Mouse (Mus musculus) hindbrain, embryonic 10.5 days (tissue): ENCODE results near the gene Foxp1. TPM values are rescaled to one million over a fixed set of nuclear protein-coding genes. Genes with fewer than 3 reads are reported as not detected.

ENCODE experiments used
- DNase-seq: peaks from one replicate; pipeline ENCODE4 v3.0.0-alpha.2; 2017; ENCODE audit warnings: low spot score
- H3K27ac ChIP-seq: fragments of 300-500 bp; sonication (generic); 2 replicates; pipeline ENCODE4 v1.5.1; 2016; ENCODE audit warnings: mild to moderate bottlenecking, moderate library complexity
- H3K27me3 ChIP-seq: fragments of 300-500 bp; sonication (generic); 2 replicates; pipeline ENCODE4 v1.6.1; 2016; ENCODE audit warnings: mild to moderate bottlenecking; ENCODE audit not compliant: poor library complexity, insufficient read depth, severe bottlenecking
- H3K36me3 ChIP-seq: fragments of 300-500 bp; sonication (generic); 2 replicates; pipeline ENCODE4 v1.6.1; 2016; ENCODE audit warnings: mild to moderate bottlenecking, moderate library complexity
- H3K4me1 ChIP-seq: fragments of 300-500 bp; sonication (generic); replicated peaks from 2 replicates; pipeline ENCODE4 v1.6.1; 2016; ENCODE audit warnings: mild to moderate bottlenecking
- H3K4me3 ChIP-seq: fragments of 300-500 bp; sonication (generic); 2 replicates; pipeline ENCODE4 v1.5.1; 2016; ENCODE audit warnings: mild to moderate bottlenecking, moderate library complexity
- H3K9me3 ChIP-seq: fragments of 300-500 bp; sonication (generic); 2 replicates; pipeline ENCODE4 v1.6.1; 2016; ENCODE audit warnings: mild to moderate bottlenecking, moderate library complexity
- WGBS: fragments of 180-500 bp; shearing (Covaris S2); methylation state at CpG from one replicate; pipeline ENCODE4 v1.1.7; 2016; 5-methylcytosine and 5-hydroxymethylcytosine counted together
- polyA plus RNA-seq: library from polyadenylated mRNA; unstranded; fragments of >200 nt; fragmentation: Nextera tagmentation; extraction: Ambion mirVana; gene quantifications from 2 replicates; pipeline ENCODE4 v1.2.1, GENCODE M21; 2016

Foxp1 gene
- polyA plus RNA-seq, 1 experiment from 2014 or later: 64.3 TPM

- Histone ChIP-seq H3K4me3 (no peak overlapping the region), H3K36me3 (peaks cover 9% of the 10 kb centered on the region; the same call in 1 of the 2 replicates)
- WGBS: 91% methylated on average over 8 of the region's 8 CpGs
Observed at GRCm38 (mm10) chr6:99420666-99421065, 101.9 kb downstream of the Foxp1 start.

DNA sequence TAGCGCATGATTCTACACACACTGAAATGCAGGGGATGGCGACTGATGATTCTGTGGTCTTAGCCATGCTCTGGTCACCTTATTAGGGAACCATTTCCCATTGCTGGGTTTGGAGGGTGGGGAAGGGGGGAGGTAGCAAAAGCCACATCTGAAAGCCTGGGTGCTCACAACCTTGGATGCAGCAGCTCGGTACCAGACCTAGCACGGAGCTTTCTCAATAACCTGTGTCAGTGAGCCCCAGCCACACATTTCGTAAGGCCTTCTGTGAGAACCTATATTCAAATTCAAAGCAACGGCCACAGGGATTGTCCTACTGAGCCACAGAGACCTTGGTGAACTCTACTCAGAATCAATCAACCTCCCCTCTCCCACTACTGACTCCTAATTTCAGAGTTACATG, 109.9 kb downstream of the Foxp1 start:
- WGBS: 87% methylated on average over 6 of the region's 6 CpGs
- Histone ChIP-seq H3K4me1 (peaks cover 8% of the 10 kb centered on the region; the same call in 1 of the 2 replicates), H3K27me3 (no peaks in the 10 kb centered on the region), H3K36me3 (no peaks in the 10 kb centered on the region), H3K4me3 (no peak overlapping the region), H3K9me3 (no peaks in the 10 kb centered on the region), H3K27ac (no peak overlapping the region)
- DNase-seq: no peak

More at GRCm38 (mm10) chr6:99420666-99421065, 101.9 kb downstream of the Foxp1 start:
- Histone ChIP-seq H3K27me3 (no peaks in the 10 kb centered on the region), H3K9me3 (no peaks in the 10 kb centered on the region), H3K27ac (no peak overlapping the region), H3K4me1 (0 out of 2 replicates have a peak, but pooled peaks cover 6% of the 10 kb centered on the region)
- no peak for DNase-seq

DNA sequence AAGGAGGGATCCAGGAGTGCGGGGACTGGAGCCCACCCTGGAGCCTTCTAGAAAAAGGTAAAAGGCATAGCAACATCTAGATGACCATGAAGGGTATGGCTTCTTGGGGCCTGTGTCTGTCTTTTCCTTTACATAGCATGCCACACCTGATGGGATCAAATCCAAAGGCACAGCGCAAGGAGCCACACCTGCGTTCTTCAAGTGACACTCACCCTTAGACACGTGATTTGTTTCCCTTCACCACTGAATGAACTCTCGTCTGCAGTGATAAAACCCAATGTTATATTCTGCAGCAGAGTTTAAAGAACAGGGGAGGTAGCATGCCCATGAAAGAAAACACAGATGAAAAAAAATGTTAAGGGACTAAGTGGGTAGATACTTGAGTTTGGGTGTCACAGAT, 112.9 kb downstream of the Foxp1 start:
- no peak overlapping the region for H3K27ac ChIP-seq
- H3K27me3 ChIP-seq: no peaks in the 10 kb centered on the region
- no peaks in the 10 kb centered on the region for H3K36me3 ChIP-seq
- no peak overlapping the region for H3K4me3 ChIP-seq
- H3K4me1 ChIP-seq: peaks cover 8% of the 10 kb centered on the region; the same call in 1 of the 2 replicates
- WGBS: 90% methylated on average over 5 of the region's 5 CpGs
- no peak for DNase-seq
- H3K9me3 ChIP-seq: no peaks in the 10 kb centered on the region

DNA sequence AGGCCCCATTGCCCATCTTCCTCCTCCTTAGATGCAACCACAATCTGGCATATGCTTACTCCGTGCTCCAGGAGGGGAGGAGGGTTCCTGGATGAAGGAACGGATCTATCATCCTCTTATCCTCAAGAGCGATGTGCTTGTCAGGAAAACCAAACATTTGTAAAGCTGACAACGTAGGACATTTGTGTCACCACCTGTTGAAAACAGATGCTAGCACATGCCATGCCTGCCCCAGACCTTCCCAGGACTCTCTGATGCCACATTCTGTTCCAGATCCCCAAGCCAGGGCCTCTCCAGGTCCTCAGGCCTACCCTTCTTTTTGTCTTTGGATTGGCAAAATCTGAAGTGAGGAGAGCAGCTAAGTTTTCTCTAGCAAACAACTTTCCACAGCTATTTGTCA, 113.6 kb downstream of the Foxp1 start:
- no peak overlapping the region for H3K27ac ChIP-seq
- 80% methylated on average over 4 of the region's 4 CpGs for WGBS
- H3K9me3 ChIP-seq: no peaks in the 10 kb centered on the region
- peaks cover 8% of the 10 kb centered on the region; the same call in 1 of the 2 replicates for H3K4me1 ChIP-seq
- no peak for DNase-seq
- H3K4me3 ChIP-seq: no peak overlapping the region
- no peaks in the 10 kb centered on the region for H3K36me3 ChIP-seq
- H3K27me3 ChIP-seq: no peaks in the 10 kb centered on the region

DNA sequence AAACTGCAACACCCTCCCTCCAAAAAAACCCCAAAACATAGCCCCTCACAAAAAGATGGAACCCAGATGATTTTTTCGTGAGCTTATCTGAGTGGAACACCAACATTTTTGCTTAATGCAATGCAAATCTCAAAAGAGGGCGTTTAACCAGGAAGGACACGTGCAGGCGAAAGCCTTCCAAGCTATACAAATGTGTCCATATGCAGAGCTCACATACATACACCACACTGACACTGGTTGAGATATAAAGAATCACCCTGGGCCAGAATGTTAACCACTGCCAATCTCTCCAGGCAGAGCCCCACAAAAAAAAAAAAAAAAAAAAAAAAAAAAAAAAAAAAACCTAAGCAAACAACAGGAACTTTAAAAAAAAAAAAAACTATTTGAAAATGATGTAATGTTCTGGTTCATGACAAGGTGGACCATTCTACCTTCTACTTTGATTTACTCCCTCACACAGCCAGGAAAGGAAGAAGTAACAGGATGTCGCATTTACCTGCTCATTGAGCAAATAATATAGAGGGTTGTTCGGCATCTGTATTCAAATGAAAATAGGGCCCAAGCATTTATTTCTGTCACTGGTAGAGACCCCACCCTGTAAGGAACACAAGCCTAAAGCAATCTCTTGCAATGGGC, 118.6 kb downstream of the Foxp1 start:
- no peak overlapping the region for H3K4me3 ChIP-seq
- H3K27me3 ChIP-seq: no peaks in the 10 kb centered on the region
- H3K36me3 ChIP-seq: 0 out of 2 replicates have a peak, but pooled peaks cover 4% of the 10 kb centered on the region
- no peak overlapping the region for H3K27ac ChIP-seq
- DNase-seq: no peak
- 93% methylated on average over 6 of the region's 6 CpGs for WGBS
- peaks cover 11% of the 10 kb centered on the region for H3K4me1 ChIP-seq
- no peaks in the 10 kb centered on the region for H3K9me3 ChIP-seq

DNA sequence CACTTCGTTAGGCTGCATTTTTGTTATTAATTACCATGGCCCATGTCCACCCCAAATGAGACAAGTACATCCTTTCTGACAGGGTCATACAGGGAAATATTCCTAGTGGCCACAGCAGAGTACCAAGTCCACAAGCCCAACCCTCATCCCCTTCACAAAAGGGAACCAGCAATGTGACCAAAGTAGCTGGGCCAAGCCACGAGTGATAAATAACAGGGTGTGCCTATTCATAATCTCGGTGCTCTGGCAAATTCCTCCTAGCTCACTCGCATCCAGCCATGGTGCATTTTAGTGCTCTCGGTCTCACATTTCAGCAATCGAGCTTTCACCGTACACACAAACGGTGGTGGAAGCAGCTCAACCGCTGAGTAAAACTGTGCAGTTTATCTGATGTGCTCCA, 119.6 kb downstream of the Foxp1 start:
- H3K4me1 ChIP-seq: peaks cover 11% of the 10 kb centered on the region
- no peak overlapping the region for H3K4me3 ChIP-seq
- no peaks in the 10 kb centered on the region for H3K27me3 ChIP-seq
- no peaks in the 10 kb centered on the region for H3K9me3 ChIP-seq
- 0 out of 2 replicates have a peak, but pooled peaks cover 7% of the 10 kb centered on the region for H3K36me3 ChIP-seq
- 85% methylated on average over 9 of the region's 9 CpGs for WGBS
- no peak for DNase-seq
- no peak overlapping the region for H3K27ac ChIP-seq

- no peak for DNase-seq
- Histone ChIP-seq H3K36me3 (0 out of 2 replicates have a peak, but pooled peaks cover 7% of the 10 kb centered on the region), H3K4me3 (no peak overlapping the region), H3K27ac (no peak overlapping the region), H3K9me3 (no peaks in the 10 kb centered on the region), H3K27me3 (no peaks in the 10 kb centered on the region), H3K4me1 (peaks cover 11% of the 10 kb centered on the region)
- 77% methylated on average over 3 of the region's 3 CpGs for WGBS
Observed at GRCm38 (mm10) chr6:99402370-99402769, 120.2 kb downstream of the Foxp1 start.

DNA sequence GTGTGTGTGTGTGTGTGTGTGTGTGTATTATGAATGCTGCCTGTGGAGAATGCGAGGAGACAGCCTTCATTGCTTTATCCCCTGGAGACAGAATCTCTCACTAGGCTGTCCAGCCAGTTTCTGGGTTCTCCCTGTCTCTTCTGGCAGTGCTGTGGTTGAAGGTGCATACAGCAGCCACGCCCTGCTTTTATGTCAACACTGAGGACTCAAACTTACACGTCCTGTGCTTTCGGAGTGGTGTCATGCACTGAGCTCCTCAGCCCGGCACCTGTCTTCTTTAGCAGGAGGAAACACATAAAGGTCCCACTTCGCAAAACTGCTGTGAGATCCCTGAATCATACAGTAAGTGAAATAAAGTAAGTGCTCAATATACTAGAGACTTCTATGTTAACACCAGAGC, 120.7 kb downstream of the Foxp1 start:
- WGBS: 79% methylated on average over 6 of the region's 6 CpGs
- Histone ChIP-seq H3K4me3 (no peak overlapping the region), H3K36me3 (0 out of 2 replicates have a peak, but pooled peaks cover 7% of the 10 kb centered on the region), H3K27ac (0 out of 2 replicates have a peak overlapping the region, but pooled peaks have one; percentile 23), H3K27me3 (no peaks in the 10 kb centered on the region), H3K4me1 (peaks cover 11% of the 10 kb centered on the region), H3K9me3 (no peaks in the 10 kb centered on the region)
- no peak for DNase-seq

- no peaks in the 10 kb centered on the region for H3K9me3 ChIP-seq
- no peak overlapping the region for H3K27ac ChIP-seq
- no peak for DNase-seq
- H3K36me3 ChIP-seq: 0 out of 2 replicates have a peak, but pooled peaks cover 7% of the 10 kb centered on the region
- H3K27me3 ChIP-seq: no peaks in the 10 kb centered on the region
- H3K4me3 ChIP-seq: no peak overlapping the region
- H3K4me1 ChIP-seq: peaks cover 11% of the 10 kb centered on the region
- 55% methylated on average over 2 of the region's 2 CpGs for whole genome bisulfite sequencing
Observed at GRCm38 (mm10) chr6:99401211-99401610, 121.3 kb downstream of the Foxp1 start.

DNA sequence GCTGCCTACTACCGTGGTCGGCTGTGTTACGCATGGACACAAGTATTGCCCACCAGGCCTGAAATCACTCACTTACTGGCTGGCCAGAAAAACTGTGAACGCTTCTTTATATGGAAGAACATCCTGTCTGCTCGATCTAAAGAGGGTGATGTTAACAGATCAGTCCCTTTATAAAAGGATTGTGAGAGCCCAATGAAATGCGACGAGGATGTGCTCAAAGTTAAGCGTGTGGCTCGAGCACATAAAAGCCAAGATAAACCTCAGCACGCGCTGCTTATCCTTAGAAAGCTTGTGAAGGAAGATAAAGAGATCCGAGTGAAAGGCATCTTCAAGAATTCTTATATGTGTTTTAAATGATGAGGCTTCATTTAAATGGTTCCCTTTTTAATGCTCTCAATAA, 126.8 kb downstream of the Foxp1 start:
- no peak for DNase-seq
- Histone ChIP-seq H3K27ac (no peak overlapping the region), H3K36me3 (0 out of 2 replicates have a peak, but pooled peaks cover 7% of the 10 kb centered on the region), H3K4me3 (no peak overlapping the region), H3K4me1 (no peaks in the 10 kb centered on the region), H3K27me3 (no peaks in the 10 kb centered on the region), H3K9me3 (no peaks in the 10 kb centered on the region)
- 81% methylated on average over 12 of the region's 12 CpGs for WGBS

DNA sequence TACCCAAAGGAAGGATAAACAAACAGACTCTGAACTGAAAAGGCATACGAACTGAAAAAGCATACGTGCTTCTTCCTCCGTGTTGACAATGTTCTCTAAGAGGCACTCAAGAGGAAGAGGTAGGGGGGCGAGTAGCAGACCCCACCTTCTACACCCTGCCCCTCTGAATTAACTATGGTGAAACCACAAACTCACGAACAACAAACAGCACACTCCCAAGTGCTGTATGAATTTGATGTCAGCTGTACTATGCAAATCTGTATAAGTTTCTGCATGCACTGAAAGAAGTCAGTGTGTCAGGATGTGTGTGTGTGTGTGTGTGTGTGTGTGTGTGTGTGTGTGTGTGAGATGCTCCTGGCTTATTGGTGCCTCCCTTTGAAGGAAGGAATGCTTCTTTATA, 127.7 kb downstream of the Foxp1 start:
- Histone ChIP-seq H3K27me3 (no peaks in the 10 kb centered on the region), H3K4me1 (peaks cover 1% of the 10 kb centered on the region), H3K4me3 (no peak overlapping the region), H3K9me3 (no peaks in the 10 kb centered on the region), H3K27ac (no peak overlapping the region), H3K36me3 (0 out of 2 replicates have a peak, but pooled peaks cover 7% of the 10 kb centered on the region)
- no peak for DNase-seq
- 66% methylated on average over 5 of the region's 5 CpGs for WGBS

DNA sequence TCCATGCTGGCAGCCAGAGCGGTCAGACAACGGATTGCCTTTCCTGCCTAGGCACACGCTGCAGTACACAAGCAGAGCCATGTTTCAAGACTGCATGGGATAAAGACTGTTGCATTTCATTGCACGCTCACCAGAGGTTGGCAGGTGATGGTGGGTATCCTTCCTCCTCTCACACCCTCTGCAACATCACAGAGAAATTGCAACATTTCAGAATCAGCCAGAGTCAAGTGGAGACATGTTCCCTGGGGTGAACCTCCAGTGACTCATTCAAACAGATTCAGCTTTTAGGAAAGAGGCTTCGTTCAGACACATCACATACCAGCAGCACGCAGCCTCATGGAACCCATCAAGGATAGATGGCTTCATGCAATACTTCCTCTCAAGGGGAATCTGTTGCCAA, 130.0 kb downstream of the Foxp1 start:
- no peaks in the 10 kb centered on the region; the same call in 1 of the 2 replicates for H3K36me3 ChIP-seq
- no peak overlapping the region for H3K4me3 ChIP-seq
- H3K4me1 ChIP-seq: peaks cover 9% of the 10 kb centered on the region
- 93% methylated on average over 6 of the region's 6 CpGs for WGBS
- H3K27ac ChIP-seq: no peak overlapping the region
- no peaks in the 10 kb centered on the region for H3K27me3 ChIP-seq
- no peak for DNase-seq
- H3K9me3 ChIP-seq: no peaks in the 10 kb centered on the region

- Histone ChIP-seq H3K36me3 (peaks cover 4% of the 10 kb centered on the region; the same call in 1 of the 2 replicates), H3K27me3 (no peaks in the 10 kb centered on the region), H3K4me1 (peaks cover 10% of the 10 kb centered on the region), H3K27ac (peak overlapping the region; percentile 60), H3K4me3 (no peak overlapping the region), H3K9me3 (no peaks in the 10 kb centered on the region)
- no peak for DNase-seq
- 83% methylated on average over 19 of the region's 19 CpGs for WGBS
Observed at GRCm38 (mm10) chr6:99388741-99389675, 133.5 kb downstream of the Foxp1 start.
